Mouse (Mus musculus): Measurements from ENCODE around the gene Ints3.
A peak's percentile ranks its signal among the peaks of the same experiment; 100 is the strongest.

Ints3 gene

DNA sequence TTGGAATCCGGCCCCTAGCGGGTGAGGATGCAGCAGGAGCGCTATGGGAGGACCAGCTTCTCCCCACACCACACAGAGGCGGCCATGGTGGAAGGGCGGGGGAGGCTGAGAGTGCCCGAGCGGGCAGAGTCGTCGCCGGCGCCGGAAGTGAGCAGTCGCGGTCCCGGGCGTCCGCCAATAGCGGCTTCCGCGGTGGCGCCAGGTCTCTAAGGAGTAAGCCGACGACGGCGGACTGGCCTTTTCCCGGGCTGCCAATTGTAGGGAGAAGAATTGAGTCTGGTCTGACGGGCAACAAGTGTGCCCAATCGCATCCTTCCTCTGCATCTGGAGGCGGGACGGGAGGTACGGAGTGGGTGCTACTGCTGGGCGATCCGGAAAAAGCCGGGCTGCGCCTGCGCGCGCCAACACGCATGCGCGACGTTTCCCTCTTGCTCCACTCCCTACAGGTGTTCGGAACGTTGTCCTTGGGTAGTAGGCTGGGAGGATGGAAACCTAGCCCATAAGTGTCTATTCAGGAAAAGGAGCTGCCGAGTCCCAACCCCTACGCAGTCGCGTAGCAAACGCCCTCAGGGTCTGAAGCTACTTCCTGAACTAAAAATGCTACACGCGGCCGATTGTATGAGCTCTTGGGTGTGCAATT, at the start of gene Ints3:
TSS of gene Ints3 (minus strand) at position 242 of the 640 bp plus-strand sequence.
- DNase-seq (ENCODE audit: low spot score): peak; percentile 99

DNA sequence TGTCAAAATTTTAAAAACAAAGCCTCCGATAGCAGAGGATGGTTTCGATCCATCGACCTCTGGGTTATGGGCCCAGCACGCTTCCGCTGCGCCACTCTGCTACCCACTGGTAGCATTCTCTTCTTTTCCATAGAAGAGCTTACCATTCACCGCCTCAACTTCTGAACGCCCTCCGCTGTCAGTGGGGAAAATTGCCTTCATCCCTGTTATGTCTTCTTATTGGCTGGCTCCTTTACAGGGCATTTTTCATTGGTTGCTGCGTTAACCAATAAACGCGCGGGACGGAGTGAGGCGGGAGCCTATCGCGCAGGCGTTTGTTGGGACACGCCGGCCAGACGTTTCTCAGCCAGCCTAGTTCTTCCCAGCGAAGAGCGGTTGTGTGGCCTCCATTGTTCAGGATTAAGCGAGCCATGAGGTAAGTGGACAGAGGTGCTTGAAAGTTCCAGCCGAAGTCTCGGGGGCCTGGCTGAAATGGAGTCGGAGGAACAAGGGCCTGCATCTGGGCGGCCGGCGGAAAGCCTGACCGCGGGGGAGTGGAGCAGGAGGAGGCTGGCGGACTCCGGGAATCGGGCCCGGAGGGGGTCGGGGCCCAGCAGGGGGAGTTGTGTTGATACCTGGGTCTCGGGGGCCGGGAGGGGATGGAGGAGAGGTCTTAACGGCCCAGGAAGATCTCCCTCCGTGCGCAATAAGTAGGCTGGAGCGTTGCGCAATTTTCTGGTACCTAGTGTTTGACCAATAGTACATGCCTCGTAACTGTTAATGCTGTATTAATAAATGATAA, 42.6 kb upstream of the Ints3 start, which contains the start of gene Ilf2:
TSS of gene Ilf2 (plus strand) at position 296 of the 781 bp plus-strand sequence.
- DNase-seq (ENCODE audit: low spot score): peak; percentile 86

DNA sequence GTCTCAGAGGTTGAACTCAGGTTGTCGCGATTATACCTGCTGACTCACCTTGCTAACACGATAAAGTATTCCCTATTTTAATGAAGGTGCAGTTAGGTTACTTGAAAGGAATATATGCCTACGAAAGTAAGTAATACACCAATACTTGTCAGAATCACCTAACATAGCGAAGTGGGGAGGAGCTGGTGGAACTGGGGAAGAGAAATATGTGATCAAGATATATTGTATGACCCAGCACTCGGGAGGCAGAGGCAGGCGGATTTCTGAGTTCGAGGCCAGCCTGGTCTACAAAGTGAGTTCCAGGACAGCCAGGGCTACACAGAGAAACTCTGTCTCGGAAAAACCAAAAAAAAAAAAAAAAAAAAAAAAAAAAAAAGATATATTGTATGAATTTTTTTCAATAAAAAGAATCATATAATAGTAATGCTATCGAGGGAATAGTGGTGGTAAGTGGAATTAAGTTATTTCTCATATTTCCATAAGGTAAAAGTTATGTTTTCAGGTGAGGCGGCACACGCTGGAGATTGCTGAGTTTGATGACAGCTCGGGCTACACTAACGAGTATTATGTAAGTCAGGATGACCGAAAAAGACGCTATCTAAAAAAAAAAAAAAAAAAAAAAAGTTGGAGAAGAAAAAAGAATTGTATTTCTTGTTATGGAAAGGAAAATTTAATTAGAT, 41.9 kb upstream of the Ints3 start:
- DNase-seq (ENCODE audit: low spot score): no peak

DNA sequence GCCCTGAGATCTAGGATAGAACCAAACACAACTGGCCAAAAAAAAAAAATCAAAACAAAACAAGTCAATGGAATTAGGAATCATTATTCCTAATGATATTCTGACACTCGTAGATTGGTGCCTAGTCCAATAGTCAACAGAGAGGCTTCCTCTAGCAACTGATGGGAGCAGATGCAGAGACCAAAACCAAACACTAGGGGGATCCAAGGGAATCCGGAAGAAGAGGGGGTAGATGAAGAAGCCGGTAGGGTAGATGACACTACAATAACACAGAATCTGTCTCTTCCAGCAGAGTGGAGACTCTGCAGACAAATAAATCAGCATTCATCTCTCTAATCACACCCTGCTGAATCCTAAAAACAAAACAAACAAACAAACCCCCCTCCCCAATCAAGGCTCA, 38.8 kb upstream of the Ints3 start:
- DNase-seq (ENCODE audit: low spot score): peak; percentile 30

DNA sequence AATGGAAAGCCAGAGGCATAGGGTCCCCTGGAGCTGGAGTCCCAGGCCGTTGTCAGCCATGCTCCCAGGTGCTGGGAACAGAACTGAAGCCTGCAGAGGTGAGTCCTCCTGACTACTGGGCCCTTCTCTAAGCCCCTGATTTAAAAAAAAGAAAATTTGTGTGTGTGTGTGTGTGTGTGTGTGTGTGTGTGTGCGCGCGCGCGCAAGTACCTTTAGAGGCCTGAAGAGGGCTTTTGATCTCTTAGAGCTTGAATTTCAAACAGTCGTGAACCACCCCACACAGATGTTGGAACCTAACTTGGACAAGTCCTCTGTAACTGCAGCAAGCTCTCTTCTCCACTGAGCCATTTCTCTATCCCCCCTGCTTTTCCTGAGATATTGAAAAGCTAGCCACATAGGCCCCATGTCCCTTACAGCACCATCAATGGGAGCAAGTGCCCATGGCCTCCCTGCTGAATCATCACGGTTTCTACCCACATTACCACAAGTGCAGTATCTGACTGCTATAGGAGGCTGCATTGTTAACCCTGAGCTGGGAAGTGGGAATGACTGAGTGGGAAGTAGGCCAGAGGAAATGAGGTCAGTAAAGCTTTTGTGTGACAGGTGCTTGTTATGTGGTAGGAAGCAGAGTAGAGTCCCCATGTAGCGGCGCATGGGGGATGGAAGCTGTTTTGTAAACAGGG, 34.3 kb upstream of the Ints3 start:
- no peak for DNase-seq (ENCODE audit: low spot score)

DNA sequence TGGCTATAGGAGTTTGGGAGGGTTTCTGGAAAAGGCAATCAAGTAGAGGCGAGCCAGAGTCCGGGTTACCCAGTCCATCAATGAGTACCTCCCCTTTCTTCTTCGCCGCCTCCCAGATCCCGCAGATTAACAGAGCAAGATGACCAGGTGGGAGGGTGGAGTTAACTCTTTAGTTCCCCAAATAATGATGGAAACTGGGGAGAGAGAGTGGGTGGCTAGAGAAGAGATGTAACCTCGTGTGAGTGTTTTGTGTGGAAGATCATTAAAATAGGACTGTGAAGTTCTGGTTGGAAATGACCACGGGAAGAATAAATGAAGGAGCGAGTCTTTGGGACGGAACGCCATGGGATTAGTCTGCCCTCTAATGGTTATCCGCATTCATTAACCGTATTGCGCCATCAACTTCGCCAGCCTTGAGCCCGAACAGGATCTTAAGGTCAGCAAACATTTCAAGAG, 32.9 kb upstream of the Ints3 start:
- DNase-seq (ENCODE audit: low spot score): peak; percentile 44

DNA sequence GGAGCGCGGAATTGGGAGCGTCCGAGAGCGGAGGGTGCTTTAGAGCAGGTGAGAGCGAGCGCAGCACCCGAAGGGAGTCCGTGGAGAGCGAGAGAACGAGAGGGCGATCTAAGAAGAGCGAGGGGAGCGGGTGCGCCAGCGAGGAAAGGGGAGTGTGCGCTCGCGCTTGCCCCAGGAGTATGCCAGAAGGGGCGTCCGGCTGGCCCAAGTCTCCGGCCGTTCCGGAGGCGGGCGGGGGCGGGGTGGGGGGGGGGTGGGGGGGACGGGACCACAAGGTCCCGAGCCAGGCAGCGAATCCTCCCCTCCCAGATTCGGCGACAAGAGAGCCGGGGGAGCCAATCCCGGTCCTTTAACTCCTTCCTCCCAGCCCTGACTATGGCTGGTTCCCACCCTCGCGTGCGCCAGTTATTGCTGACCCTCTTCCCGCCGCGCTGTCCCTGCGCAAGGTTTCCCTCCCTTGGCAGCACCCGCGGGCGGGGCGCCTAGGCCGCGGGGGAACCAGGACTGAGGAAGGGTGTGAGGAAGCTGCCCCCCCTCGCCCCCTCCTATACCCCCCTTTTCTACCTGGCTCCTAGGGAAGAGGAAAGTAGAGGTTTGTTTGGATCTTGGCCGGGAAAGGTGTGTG, 32.4 kb upstream of the Ints3 start, which contains the start of gene Npr1:
TSS of gene Npr1 (minus strand) at position 181 of the 625 bp plus-strand sequence.
- peak; percentile 19 for DNase-seq (ENCODE audit: low spot score)

DNA sequence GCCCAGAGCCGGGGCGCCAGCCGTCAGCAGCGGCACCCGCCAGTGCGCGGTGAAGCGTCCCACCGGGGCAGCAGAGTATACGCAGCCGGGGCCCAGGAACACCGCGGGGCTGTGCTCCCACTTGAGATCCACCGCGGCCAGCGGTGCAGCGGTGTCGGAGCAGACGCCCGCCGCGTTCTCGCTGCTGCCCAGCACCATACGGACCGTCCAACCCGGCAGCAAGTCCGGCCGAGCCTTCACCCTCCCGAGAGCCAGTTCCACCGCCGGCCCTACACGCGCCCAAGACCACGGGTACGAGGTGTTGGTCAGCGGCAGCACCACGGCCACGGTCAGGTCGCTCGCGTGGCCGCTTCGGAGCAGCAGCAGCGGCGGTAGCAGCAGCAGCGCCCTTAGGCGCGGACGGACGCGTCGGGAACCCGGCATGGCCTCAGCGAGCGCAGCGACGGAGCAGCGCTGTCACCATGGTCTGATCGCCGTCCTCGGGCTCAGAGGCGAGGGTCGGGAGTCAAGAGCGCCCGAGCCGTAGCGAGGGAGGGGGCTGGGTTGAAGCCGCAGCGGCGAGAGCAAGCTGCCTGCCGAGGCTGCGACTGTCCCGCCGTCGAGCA, 31.8 kb upstream of the Ints3 start:
- peak; percentile 26 for DNase-seq (ENCODE audit: low spot score)

DNA sequence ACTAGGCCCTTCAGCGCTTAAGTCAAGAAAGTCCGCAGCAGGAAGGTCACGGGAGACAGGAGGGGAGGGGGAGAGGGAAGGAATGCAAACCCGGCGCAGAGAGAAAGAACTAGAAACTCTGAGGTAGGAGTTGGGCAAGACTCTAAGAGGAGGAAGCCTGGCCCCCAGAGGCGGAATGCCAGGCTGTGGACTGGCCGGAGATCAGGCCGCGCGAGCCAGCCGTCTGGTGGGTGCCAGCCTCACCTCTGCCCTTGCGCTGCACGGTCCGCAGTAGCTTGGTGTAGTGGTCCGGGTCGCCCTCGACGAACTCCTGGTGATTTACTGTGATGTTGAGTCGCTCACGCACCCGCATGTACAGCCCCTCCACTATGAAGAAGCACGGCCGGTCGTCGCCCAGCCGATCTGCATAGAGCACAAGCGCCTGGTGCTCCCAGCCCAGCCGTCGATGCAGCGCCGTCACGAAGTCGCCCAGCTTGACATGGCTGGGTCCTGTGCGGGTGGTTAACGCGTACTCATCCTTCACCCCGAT, 31.2 kb upstream of the Ints3 start:
- DNase-seq (ENCODE audit: low spot score): no peak

DNA sequence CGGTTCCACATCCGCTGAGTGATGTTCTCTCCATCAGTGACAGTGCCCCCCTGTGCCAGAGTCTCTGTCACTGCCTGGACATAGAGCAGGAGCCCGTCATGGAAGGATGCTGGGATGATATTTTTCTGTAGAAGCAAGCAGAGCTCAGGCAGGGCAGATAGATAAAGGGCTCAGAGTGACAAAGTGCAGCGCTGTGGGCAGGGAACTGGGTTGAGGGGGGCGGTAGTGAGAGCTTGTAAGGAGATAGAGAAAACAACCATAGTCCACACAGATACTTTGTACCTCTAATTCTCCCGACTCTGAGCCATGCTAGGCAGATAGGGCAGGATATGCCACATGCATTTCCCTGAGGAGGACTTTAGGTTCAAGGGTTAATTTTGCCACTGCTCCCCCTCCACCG, 29.2 kb upstream of the Ints3 start:
- DNase-seq (ENCODE audit: low spot score): no peak

DNA sequence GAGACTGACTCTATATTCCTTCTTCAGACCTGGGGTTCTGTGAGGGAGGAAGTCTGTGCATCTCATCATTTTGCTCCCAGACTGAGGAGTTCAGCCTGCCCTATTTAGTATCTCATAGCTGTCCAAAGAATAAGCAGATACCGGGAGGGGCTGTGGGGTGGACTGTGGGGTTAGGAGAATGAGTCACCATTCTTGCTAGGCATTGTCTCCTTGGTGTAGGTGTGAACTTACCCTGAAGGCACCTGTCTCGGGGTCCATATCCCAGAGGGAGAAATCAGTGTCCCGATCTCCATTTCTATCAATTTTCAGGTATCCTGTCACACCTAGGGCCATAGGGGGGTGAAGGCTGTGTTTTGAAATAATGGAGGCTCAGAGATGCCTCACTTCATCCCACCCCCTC, 28.5 kb upstream of the Ints3 start:
- DNase-seq (ENCODE audit: low spot score): no peak

DNA sequence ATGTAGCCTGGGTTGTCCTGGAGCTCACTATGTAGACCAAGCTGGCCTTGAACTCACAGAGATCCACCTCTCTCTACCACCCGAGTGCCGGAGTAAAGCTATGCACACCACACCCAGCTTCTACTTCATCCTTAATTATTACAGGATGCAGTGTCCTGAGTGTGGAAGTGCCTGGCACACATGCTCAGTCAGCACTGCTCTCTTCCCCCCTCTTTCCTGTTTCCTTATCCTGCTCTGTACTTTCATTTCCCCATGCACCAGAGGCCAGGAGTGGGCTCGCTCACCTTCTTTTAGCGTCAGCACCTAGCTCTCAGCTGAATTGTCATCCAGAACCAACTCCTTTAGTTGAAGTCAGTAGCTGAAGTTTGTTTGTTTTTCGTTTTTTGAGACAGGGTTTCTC, 26.9 kb upstream of the Ints3 start:
- DNase-seq (ENCODE audit: low spot score): no peak

DNA sequence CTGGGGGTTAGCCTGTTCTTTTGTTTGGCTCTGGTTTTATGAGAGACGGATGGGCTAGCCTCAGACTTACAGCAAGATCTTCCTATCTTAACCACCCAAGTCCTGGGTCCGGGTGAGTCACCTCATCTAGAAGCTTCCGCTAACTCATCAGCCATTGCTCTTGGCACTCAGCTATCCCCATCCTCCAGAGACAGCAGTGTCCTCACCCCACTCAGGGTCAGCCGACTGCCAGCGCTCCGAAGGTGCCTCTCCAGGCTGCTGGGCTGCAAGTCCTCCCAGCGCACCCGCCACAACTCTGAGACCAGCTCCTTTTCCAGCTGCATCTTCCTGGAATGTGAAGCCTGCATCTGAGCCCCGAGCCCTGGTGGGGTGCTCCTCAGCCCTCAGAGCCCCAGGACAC, 26.3 kb upstream of the Ints3 start:
- DNase-seq (ENCODE audit: low spot score): no peak

DNA sequence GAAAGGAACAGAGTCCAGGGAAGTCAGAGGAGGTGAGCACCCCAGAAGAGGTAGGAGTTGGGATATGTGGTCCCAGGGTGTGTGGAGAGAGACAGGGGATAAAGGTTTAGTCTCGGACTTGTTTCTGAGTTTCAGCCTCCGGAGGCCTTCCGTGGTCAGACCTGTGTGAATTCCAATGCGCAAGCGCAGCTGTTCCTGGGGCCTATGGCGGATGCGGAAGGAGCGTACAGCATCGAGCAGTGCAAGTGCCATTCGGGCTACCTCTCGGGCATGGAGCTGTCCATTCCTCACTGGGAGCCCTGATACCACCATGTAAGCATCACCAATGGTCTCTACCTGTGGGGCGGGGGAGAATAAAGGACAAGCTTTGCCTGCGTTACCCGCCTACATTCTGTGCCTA, 21.5 kb upstream of the Ints3 start:
- no peak for DNase-seq (ENCODE audit: low spot score)

DNA sequence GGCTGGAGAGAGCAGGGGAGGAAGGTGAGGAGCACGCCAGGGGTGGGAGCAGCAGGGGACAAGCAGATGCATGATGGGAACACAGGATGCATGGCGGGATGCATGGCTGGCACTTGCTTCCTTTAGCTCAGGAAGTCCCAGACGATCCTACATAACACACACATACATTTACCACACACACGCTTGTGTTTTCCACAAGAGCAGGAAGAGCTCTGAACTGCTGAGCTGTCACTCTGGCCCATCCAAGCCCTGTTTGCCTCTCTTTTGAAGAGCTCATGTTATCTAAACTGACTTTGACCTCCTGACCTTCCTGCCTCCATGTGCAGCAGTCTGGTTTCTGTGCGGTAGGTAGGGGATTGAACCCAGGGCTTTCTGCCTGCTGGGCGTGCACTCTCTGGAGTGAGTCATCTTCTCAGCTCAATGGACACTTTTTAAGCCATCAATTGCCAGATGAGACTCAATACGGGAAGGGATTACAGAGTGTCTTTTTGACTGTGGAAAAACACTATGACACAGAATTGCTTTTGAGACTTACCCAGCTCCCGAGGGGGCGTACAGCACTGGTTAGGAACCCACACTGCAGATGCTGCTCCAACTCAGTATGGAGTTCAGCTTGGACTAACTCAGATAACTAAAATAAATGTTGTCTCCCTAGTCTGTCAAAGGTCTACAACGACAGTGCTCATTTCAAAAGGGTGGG, 18.1 kb upstream of the Ints3 start:
- no peak for DNase-seq (ENCODE audit: low spot score)

DNA sequence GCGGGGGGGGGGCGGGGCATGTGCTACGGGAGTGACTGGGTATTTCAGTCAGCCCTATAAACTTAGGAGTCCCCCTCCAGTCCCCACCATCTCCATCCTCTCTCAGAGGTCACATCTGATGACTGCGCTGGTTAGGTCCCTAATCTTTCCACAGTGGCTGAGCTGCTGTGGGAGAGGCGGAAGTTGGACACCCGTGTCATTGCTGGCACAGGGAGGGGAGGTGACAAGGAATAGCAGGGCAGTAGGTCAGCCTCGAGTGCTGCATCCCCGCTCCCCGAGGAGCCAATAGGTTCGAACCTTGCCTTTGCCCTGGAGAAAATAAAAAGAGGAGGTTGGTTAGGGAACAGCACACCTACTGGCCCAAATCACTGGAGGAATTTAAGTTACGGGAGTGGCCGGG, 17.5 kb upstream of the Ints3 start:
- DNase-seq (ENCODE audit: low spot score): no peak

DNA sequence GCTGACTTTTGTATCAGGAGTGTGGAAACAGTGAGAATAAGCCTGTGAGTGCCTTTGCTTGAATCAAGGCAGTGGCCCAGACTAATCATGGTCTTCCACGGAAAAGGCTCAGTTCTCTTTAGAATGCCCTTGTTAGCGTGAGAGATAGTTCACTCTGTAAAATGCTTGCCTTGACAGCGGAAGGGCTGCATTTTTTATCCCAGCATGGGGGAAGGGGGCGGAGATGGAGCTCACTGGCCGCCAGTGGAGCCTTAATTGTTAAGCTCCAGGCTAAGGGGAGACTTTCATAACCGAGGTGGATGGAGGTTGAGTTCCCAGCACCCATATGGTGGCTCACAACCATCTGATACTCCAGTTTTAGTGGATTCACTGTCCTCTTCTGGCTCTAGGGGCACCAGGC, 15.2 kb upstream of the Ints3 start:
- DNase-seq (ENCODE audit: low spot score): no peak

DNA sequence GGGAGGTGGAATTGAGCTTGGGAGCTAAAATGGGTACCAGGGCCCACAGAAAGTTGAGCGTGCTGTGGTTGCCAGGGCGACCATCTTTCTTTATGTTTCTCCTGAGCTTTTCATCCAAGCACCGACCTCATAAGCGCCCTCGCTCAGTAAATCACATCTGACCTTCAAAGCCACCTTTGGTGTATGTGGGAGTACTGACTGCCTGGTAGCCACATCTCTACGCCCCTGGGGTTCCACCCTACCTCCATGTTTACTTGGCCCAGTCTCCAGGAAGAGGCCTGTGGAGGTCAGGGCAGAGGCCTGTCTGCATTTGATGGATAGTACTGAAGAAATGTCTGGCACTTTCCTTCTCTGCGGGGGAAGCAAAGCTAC, 13.7 kb upstream of the Ints3 start:
- no peak for DNase-seq (ENCODE audit: low spot score)

DNA sequence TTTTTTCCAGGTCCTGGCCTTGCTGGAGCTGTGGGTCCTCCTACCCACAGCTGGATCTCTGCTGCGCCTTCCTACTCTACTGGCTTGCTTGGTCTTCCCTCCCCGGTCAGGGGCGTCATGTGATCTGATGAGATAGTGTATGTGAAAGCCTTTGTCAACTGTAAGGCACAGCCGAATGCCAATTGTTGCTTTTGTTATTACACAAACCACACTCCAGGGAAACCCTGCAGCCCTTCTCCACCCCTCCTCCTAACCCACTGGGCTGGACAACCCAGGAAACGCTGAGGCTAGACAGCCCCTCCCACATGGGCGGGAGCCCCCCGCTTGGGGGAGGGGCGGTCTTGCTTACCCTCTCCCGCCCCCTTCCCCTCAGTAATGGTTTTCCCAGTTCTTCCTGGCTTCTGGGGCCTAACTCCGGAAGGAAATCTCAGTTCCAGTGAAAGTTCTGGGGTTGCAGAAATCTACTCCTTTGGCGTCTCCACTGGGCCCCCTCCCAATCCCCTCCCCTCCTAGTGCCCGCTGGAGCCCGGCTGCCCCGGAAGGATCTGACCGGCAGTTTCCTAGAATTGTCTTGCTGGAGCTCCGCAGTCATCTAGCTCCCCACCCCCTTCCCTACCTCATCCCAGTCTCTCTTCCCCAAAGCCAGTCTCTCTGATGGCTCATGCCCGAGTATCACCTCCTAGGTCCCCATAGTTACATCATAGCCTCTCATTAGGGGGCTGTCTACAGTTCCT, 13.1 kb upstream of the Ints3 start:
- peak; percentile 64 for DNase-seq (ENCODE audit: low spot score)
